Mouse (Mus musculus) kidney, postnatal 14 days (tissue): ENCODE data around the gene 1700092M07Rik.

ENCODE experiments used
- DNase-seq: peaks from one replicate; pipeline ENCODE4 v3.0.0; 2022; ENCODE audit warnings: mixed read lengths

1700092M07Rik gene

DNA sequence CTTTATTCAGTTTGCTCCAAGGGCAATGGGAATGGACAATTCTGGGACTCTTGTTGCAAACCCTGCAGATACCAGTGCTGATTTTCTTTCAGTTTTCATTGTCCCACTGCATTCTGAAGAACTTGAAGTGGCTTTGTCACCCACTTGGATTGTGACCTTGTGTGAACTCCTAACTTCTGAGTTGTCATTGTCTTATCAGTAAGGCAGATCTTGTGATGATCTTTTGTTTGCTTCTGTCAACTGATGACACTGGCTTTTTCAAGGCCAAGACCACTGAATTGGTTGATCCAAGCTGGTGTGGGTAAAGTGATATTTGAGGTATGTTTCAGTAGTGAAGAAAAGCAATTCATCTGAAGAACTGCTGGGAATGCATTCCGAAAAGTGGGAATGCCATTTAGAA lies 4.9 kb downstream of the 1700092M07Rik start:
- DNase-seq: no peak

DNA sequence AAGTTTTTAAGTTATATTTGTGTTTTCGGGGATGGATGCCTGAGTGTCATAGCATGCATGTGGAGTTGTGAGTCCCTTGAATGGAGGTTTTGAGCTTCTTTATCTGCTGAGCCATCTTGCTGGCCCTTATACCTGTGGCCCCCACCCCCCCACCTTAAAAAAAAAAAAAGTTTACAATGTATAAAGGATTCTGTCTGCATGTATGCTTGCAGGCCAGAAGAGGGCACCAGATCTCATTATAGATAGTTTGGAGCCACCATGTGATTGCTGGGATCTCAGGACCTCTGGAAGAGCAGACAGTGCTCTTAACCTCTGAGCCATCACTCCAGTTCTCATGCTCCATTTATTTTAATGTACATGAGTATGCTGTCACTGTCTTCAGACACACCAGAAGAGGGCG lies 6.8 kb downstream of the 1700092M07Rik start:
- DNase-seq: no peak

DNA sequence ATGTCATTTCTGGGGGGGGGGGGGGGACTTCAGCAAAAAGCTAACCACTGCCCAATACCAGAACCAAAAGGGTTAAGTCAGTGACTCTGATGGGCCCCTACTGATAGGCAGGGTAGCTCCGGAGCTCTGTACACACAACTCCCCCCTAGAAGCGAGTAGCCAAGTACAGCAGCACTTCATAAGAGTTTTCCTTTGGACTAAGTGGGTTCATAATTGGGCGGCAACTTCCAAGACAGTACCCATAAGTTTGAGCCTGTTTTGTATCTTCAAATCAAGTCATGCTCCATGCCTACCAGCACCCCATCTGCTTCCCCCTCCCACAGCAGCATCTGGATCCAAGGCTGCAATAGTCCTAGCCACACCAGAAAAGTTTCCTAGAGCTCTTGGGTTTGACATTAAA lies 15.1 kb downstream of the 1700092M07Rik start:
- DNase-seq: no peak

DNA sequence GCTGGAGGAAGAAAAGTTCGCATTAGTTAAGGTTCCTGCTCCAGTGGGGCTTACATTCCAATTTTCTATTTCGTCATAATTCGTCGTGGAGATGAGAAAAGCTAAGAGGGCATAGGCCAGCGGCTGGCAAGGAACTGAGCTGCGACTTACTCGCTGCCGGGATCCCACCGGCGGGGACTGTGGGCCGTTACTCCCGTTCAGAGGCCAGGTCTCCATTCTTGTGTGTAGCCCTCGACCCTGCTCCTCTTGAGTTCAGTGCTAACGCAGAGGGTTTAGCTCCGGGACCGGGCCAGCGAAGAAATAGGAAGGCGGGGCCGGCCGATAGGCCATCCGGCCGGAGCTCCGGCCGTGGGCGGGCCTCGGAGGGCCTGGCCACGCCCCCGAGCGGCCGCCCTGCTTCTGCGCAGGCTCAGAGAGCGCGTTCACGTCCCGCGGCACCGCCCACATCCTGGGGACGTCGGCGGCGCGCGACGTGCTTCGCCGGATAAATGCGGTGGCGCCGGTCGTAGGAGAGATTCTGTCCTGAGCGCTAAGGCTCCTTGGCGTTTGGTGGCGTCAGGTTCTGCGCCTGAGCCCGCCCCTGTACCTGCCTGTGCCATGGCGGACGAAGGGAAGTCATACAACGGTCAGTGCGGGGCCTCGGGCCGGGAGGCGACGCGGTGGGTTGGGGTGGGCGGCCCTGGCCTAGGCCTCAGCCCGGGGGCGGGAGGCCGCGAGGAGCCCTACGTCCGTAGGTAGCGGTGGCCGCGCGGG lies 16.3 kb downstream of the 1700092M07Rik start, which contains the start of gene Nxf1:
Gene Nxf1 (plus strand): TSS at position 439 of the 753 bp plus-strand sequence.
- peak; percentile 97 for DNase-seq

DNA sequence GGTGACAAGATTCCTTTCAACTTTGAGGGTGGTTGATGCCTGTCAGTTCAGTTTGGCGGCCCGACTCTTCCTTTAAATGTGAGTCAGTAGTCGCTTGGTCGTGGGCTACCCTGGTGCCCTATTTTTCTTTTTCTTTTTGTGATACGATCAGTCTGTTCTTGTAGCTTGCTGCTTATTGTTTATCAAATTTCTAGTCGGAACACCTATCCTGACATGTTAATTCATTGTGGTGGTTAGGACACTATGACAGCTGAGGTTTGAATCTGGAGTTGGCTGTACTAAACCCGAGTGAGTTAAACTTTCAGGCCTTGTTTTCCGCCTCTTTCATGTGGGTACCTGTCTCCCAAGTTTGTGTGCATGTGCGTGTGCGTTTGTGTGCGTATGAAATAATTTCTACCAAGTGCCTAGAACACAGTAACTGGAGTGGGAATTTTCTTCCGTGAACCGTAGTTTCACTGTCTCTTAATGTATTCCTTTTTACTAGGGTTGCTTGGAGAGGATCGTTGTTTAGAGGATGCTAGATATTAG lies 17.0 kb downstream of the 1700092M07Rik start:
- no peak for DNase-seq

DNA sequence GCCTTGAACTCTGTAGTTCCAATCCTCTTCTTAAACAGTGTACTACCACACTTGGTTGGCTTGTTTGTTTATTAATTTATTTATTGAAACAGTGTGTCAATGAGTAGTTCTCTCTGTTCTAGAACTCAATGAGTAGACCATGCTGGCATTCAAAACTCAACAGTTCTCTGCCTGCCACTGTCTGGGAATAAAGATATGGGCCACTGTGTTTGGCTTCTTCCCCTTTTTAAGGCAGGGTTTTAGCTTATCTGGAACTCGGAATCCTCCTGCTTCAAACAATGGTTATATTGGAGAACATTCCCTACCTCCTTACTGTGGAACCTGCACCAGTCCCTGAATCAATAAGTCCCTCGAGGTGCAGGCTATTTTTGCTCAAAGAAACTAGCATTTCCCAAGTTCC lies 18.4 kb downstream of the 1700092M07Rik start:
- no peak for DNase-seq

DNA sequence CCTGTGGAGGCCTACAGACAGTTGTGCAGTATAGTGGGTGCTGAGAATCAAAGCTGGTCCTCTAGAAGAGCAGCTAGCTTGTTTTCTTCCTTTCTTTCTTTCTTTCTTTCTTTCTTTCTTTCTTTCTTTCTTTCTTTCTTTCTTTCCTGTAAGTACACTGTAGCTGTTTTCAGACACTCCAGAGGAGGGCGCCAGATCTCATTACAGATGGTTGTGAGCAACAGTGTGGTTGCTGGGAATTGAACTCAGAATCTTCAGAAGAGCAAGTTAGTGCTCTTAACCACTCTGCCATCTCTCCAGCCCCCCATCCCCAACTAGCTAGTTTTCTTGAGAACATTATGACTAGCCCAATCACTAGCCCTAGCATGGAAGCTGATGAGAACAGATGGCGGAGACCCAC lies 20.2 kb downstream of the 1700092M07Rik start:
- DNase-seq: no peak

DNA sequence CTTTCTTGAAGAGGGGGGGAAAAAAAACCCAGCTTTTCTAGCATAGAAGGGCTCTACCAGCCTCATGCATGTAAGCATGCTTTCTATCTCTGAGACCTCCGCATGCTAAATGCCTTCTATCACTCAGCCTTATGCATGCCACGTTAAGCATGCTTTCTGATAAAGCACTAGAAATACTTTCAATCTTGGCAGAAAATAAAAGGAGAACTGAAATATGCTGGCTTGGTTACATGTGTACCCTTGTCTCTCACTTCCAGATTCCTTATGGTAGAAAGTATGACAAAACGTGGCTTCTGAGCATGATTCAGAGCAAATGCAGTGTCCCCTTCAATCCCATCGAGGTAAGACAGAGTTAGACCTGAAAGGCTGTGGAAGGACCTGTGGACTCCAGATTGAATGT lies 22.8 kb downstream of the 1700092M07Rik start:
- DNase-seq: no peak

DNA sequence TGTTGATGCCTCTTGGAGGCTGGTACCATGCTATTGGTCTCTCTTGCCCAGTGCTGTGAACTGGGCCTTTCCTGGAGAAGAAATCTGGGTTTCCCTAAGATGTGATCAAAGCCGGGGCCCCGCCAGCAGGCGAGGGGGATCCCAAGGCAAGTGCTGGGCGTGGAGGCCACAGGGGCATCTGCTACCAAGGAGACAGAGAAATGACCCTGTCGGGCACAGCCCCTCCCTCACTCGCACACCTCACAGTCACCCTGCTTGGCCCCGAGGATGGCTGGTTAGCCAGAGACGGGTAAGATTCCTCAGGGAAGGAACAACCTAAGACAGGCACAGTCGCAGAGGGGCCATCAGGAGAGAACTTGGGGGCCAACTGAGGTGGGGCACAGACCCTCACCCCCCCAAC lies 25.0 kb downstream of the 1700092M07Rik start:
- DNase-seq: no peak

DNA sequence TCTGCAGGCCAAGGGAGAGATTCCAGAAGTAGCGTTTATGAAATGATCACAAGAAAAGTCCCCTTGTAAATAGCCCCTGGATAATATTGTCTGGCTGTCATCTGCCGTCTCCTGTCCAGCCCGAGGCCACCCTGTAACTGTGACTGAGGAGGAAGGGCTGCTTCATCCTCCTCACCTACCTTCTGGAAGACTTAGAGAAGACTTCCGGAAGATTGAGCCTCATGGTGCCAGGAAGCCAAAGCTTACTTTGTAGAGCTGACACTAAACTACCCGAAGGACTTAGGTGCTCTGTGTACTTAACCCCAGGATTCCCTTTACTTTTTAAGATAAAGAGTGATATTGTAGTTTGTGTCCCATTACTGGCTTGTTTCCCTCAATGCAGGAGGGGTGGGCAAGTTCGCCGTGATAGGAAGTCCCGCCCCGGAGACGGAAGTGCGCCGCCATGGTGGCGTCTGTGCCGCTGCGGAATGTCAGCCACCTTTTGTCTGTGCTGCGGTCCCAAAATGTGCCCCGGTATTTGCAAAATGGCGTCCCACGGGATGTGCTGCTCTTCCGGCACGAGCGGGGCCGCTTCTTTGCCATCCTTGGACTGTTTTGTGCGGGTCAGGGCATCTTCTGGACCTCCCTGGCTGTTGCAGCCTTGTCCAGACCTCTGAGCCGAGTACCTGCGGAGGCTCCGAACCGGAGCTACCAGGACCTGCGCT lies 30.2 kb downstream of the 1700092M07Rik start, which contains the start of gene Tmem223:
Gene Tmem223 (plus strand): TSS at position 430 of the 704 bp plus-strand sequence.
- peak; percentile 89 for DNase-seq

DNA sequence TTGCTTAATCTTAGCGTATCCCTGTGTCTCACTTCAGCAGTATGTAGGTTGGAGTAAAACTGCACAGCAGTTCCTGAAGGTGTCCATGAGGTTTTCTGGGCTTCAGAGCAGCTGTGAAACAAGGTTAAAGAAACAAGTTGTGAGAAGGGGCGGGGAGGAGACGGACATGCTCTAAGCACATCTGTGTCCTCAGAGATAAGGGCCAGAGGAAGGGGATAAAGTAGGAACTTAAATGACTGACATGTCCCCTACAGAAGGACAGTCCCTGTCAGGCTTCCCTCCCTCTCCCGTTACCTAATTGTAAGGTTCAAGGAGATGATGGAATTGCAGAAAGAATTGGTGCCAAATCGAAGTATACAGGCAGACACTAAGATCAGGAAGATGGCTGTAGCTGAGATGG lies 32.5 kb downstream of the 1700092M07Rik start:
- DNase-seq: no peak

DNA sequence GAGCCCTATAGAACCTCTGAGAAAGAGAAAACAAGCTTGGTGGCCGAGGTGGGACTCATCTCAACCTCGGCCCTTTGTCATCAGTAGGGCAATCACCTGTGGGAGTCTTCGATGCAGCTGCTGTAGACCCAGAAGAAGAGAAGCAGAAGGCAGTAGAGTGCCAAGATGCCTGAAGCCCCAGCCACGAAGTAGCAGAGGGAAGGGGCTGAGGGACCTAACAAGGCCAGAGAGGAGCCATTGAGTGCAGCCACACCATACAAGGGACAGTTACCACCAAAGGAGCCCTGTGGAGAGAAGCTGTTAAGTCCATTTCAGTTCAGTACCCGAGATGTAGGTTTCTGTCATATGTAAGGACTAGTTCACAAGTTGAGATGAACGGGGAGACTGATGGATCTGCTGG lies 32.9 kb downstream of the 1700092M07Rik start:
- no peak for DNase-seq

DNA sequence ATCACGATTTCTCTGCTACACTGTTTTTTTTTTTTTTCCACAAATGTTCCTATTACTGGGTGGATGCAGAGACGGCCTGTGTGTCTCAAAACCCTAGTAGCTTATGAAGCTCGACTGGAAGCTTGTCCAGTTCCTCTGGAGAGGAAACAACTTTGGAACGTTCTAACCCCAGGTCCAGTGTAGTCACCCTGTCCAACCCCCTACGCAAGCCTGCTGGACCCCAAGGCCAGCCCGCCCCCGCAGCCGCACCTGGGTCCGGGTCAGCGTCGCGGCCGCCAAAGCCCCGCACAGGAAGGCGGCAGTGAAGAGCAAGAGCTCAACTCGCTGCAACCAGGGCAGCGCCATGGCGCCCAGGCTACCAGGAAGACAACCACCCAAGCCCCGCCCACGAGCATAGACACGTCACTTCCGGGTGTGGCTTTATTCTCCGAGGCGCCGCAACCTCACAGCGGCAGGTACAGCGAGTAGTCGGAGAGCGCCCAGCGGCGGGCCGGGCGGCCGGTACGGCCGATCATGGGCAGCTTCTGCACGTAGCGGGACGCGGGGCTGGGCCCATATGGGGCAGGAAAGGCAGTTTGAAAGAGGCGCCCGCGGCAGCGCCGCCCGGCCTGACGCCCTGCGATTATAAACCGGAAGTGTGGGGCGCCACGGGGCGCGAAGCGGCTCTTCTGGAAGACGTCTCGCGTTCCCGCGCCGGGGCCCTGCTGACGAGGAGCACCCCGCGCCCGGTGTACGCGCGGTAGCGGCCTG lies 33.7 kb downstream of the 1700092M07Rik start, which contains the start of gene Tmem179b:
Gene Tmem179b (minus strand): TSS at position 382 of the 750 bp plus-strand sequence.
- peak; percentile 96 for DNase-seq

DNA sequence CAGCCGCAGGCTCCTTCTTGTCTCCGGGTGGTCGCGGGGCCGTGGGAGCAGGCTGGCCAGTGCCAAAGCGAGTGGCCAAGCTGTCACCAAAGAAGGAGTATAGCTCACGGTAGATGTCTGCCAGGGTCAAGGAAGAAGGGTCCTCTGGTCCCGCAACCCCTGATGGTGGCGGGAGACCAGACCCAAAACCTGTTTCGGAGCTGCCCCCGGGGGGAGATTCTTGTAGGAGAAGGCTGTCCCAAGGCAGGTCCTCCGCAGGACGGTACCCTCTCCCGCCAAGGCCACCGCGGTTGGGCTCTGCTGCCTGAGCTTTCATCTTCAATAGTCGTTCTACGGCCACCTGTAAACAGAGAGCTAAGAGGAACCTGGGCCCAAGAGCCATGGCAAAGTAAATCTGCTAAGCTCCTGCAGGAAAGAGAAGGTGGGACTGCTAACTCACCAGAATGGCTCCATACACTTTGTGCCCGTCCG lies 34.5 kb downstream of the 1700092M07Rik start:
- DNase-seq: no peak

DNA sequence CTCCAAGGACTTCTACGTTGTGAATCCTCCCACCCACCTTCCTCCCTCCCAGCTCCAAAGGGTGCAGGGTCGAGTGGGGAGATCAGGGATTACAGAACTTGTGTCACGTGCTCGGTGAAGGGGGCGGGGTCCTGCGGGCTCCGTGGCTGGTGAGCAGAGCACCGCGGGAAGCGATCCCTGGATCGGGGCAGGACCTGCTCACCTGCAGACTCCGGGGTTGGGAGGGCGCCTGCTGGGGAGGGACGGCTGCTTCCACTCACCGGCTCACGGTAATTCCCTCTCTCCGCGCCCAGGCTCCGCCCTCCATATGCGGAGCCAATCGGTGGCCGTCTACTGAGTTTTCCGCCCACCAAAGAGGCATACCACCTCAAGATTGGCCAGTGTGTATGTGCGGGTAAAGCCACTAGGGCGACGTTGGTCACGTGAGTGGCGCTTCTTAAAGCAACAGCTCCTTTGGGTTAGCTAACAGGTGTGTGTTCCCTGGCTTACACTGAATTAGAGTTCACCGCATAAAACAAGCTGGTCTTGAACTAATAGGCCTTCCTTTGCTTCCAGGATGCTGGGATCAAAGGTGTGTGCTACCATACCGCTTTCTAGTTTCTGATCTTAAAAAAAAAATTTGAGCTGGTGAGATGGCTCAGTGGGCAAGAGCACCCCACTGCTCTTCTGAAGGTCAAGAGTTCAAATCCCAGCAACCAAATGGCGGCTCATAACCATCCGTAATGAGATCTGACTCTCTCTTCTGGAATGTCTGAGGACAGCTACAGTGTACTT lies 45.7 kb downstream of the 1700092M07Rik start, which contains the start of gene Taf6l:
Gene Taf6l (minus strand): TSS at position 410 of the 774 bp plus-strand sequence.
- DNase-seq: peak; percentile 96

DNA sequence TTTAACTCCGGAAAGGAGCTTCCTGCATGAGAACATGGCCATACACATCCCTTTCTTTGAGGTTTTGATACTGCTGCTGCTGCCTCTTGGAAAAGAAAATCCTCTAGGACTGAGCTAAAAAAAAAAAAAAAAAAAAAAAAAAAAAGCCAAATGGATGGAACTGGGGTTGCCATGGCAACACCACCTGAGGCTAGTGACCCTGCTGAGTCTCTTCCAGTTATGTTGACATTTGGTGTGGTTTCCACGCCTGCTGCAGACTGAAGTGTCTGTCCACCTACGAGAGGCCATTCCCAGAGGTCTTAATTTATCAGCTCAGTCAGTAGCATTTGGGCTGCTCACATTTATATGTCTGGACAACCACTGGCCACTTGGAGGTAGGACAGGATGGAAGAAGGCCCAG lies 48.0 kb downstream of the 1700092M07Rik start:
- no peak for DNase-seq

DNA sequence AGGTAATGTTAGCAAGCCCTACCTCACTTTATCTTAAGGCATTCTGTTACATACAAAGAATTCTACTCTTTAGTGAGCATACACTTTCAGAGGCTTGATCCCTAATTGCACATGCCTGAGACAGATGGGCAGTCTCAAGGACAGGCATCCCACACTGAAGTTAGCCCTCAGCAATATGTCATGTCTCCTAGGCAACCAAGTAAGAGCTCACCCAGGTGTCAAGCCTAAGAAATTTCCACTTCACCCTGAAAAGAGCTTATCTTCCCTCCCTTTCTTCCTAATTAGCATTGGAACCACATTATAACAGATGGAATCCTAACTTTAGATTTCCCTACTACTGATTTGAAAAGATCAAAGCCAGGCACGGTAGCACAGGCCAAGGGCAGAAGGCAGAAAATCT lies 48.7 kb downstream of the 1700092M07Rik start:
- no peak for DNase-seq

DNA sequence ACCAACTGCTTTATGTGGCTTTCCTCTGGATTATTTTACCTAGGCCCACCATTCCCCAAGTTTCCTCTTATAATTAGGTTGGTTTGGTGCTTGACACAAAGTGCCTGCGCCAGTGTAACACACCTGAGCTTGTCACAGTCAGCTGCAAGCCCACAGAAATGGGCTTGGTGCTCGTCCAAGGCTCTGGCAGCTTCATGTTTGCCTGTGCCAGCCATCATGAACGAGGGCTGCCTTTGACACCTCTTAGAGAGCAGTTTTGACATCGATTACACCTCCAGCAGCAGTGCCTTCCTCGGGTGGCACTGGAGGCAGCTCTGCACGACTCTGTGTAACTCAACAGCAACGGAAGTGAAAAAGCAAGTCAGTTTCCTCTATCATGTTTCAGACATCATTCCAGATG lies 49.7 kb downstream of the 1700092M07Rik start:
- no peak for DNase-seq
